Mouse (Mus musculus) limb, embryonic 10.5 days (tissue): ENCODE measurements at regions not wholly inside any gene's neighbourhood (a gene's known extent, or its start where the extent isn't known, plus 50 kb on each side); places are given as distances from the start of the nearest gene placed in this dataset.
"Not testable (repeated sequence)": the region's sequence is repeated elsewhere in the genome, so short reads cannot be mapped to it uniquely, and the experiment has no call there.

Experiments used
- DNase-seq: peaks from one replicate; pipeline ENCODE4 v3.0.0-alpha.2; 2017; ENCODE audit warnings: low spot score
- H3K27ac ChIP-seq: fragments of 300-500 bp; sonication (generic); 2 replicates; pipeline ENCODE4 v1.5.1; 2016; ENCODE audit warnings: mild to moderate bottlenecking
- H3K27me3 ChIP-seq: fragments of 300-500 bp; sonication (generic); 2 replicates; pipeline ENCODE4 v1.6.1; 2016; ENCODE audit warnings: low read depth, mild to moderate bottlenecking; ENCODE audit not compliant: poor library complexity, severe bottlenecking
- H3K36me3 ChIP-seq: fragments of 300-500 bp; sonication (generic); 2 replicates; pipeline ENCODE4 v1.6.1; 2016; ENCODE audit warnings: mild to moderate bottlenecking, moderate library complexity
- H3K4me1 ChIP-seq: fragments of 300-500 bp; sonication (generic); 2 replicates; pipeline ENCODE4 v1.6.1; 2016
- H3K4me3 ChIP-seq: fragments of 300-500 bp; sonication (generic); 2 replicates; pipeline ENCODE4 v1.5.1; 2016; ENCODE audit warnings: mild to moderate bottlenecking, moderate library complexity
- H3K9me3 ChIP-seq: fragments of 300-500 bp; sonication (generic); replicated peaks from 2 replicates; pipeline ENCODE4 v1.6.1; 2016; ENCODE audit warnings: mild to moderate bottlenecking
- WGBS: fragments of 180-500 bp; shearing (Covaris S2); methylation state at CpG from one replicate; pipeline ENCODE4 v1.1.7; 2016; 5-methylcytosine and 5-hydroxymethylcytosine counted together

DNA sequence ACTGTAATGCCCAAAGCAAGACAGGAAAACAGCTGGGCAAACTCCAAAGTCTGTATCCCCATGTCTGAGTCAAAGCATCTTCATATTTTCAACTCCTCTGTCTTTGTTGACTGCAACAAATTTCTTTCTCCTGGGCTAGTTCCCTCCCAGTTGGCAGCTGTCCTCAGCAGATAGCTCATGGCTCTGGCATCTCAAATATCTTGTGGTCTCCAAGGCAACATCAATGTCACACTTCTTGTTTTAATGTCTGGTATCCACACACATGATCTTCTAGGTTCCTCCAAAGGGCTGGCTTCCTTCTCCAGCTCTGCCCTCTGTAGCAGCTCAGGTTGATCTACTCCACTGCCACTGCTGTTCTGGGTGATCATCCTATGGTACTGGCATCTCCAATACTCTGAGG, 242.0 kb upstream of the Zfp804b start:
- Histone ChIP-seq H3K27me3 (no peaks in the 10 kb centered on the region), H3K9me3 (no peaks in the 10 kb centered on the region), H3K4me1 (no peaks in the 10 kb centered on the region), H3K27ac (no peak overlapping the region), H3K4me3 (no peak overlapping the region), H3K36me3 (no peaks in the 10 kb centered on the region)
- DNase-seq: no peak

DNA sequence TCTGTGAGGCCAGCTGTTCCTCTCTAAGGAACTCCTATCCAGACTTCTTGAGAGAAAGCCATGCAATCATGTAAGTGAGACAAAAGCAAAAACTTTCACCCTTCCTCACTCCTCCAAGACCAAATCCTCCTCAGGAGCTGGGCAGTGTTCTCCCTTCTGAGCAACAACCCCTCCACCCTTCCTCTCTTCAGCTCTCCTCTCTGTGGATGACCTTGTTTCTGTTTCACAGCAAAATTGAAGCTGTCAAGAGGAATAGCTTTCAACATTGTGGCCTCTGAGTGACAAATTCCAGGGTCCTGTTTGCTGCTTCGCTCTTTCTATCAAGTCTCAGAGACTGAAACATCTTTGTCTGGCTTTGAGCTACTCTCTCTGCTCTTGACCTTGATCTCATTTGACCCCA, 255.9 kb upstream of the Zfp804b start:
- Histone ChIP-seq H3K27ac (no peak overlapping the region), H3K4me1 (no peaks in the 10 kb centered on the region), H3K4me3 (no peak overlapping the region), H3K9me3 (no peaks in the 10 kb centered on the region), H3K36me3 (no peaks in the 10 kb centered on the region), H3K27me3 (no peaks in the 10 kb centered on the region)
- WGBS: 80% methylated on average over 1 of the region's 1 CpGs
- no peak for DNase-seq

DNA sequence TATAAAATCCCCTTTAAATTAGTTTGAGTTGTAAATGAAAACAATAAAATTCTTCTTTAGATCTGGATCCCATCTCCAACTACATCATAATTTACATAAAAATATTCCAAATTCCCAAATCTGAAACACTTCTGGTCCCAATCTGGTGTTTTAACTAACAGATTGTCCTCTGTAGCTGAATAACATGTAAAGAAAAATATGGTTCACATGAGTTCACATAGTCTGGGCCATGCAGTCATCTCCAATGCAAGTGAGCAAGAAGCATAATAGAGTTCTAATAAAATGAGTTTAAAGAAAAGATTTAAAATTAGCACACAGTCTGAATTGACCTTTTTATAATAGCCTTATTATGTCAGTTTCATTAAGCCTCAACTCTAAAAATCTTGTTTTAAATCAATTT, 263.0 kb upstream of the Zfp804b start:
- Histone ChIP-seq H3K9me3 (no peaks in the 10 kb centered on the region), H3K4me3 (no peak overlapping the region), H3K36me3 (no peaks in the 10 kb centered on the region), H3K4me1 (no peaks in the 10 kb centered on the region), H3K27me3 (no peaks in the 10 kb centered on the region), H3K27ac (no peak overlapping the region)
- no peak for DNase-seq

DNA sequence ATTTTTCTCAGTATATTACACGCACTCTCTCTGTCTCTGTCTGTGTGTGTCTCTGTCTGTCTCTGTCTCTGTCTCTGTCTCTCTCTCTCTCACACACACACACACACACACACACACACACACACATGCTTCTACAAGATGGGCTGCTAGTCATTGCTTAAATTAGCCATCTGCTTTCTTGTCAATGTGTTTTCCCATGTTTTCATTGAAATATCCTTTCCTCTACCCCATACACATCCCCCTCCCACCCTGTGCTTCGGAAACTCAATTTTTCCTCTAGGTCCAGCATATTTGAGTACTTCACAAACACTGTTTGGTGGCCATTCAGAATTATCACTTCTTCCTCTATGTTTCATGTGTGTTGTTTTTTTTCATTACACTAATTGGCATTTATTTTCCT, 263.4 kb upstream of the Zfp804b start:
- Histone ChIP-seq H3K27me3 (no peaks in the 10 kb centered on the region), H3K36me3 (no peaks in the 10 kb centered on the region), H3K27ac (no peak overlapping the region), H3K4me3 (no peak overlapping the region), H3K4me1 (no peaks in the 10 kb centered on the region), H3K9me3 (no peaks in the 10 kb centered on the region)
- DNase-seq: no peak
- 91% methylated on average over 2 of the region's 2 CpGs for WGBS

DNA sequence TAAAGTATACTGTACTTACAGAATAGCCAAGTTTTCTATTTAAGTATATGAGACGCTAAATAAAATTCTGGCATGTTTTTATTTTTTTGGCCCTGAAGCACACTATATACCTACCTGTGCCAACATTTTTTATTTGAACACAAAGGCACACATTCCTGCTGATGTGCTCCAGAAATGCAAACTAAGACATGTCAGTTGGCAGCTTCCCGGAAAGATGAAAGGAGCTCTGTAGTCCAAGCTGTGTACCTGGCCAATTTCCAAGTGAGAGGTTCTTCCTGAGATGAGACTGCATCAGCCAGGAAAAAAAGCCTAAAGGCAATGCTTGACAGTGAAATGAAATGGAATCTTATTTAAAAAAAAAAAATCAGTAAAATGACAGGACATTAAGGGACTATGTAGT, 305.0 kb upstream of the Steap4 start:
- no peak overlapping the region for H3K27ac ChIP-seq
- no peak for DNase-seq
- H3K27me3 ChIP-seq: no peaks in the 10 kb centered on the region
- no peaks in the 10 kb centered on the region for H3K9me3 ChIP-seq
- H3K36me3 ChIP-seq: no peaks in the 10 kb centered on the region
- H3K4me3 ChIP-seq: no peak overlapping the region
- WGBS: 92% methylated on average over 2 of the region's 2 CpGs
- H3K4me1 ChIP-seq: no peaks in the 10 kb centered on the region

DNA sequence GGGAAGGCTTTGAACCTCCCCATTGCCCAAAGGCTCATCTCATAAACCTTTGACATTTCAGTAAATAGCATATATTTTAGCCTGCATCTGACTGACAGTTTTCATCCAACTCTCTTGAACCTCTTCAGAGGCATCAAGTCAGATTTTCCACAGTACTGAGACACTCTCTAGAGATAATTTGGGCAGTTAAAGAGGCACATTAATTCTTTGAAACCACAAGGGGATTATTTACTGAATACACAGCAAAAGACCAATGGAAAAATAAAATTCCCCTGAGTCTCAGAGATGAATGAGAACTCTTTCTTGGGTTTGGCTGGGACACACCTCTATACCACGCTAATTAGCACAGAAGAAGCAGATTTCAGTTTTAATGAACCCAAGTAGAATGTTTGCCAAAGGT, 258.5 kb upstream of the Steap4 start:
- WGBS: 80% methylated on average over 1 of the region's 1 CpGs
- DNase-seq: no peak
- Histone ChIP-seq H3K27ac (no peak overlapping the region), H3K36me3 (no peaks in the 10 kb centered on the region), H3K9me3 (no peaks in the 10 kb centered on the region), H3K27me3 (no peaks in the 10 kb centered on the region), H3K4me3 (no peak overlapping the region), H3K4me1 (no peaks in the 10 kb centered on the region)

DNA sequence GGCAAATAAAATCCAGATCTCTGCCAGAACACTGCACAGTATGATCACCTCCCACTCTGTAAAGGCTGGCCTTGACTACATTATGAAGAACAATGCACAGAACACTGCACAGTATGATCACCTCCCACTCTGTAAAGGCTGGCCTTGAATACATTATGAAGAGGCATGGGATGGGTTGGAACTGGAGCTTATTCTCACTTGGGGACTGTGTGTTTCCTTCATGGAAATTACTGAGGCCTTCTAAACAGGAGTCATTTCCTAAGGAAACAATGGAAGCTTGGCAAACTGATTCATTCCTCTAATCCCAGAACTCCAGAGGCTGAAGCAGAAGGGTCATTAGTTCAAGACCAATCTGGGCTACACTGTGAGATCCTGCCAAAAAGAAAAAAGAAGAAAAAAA, 240.7 kb upstream of the Steap4 start:
- Histone ChIP-seq H3K36me3 (no peaks in the 10 kb centered on the region), H3K4me3 (no peak overlapping the region), H3K27me3 (no peaks in the 10 kb centered on the region), H3K9me3 (no peaks in the 10 kb centered on the region), H3K27ac (no peak overlapping the region), H3K4me1 (no peaks in the 10 kb centered on the region)
- DNase-seq: no peak

DNA sequence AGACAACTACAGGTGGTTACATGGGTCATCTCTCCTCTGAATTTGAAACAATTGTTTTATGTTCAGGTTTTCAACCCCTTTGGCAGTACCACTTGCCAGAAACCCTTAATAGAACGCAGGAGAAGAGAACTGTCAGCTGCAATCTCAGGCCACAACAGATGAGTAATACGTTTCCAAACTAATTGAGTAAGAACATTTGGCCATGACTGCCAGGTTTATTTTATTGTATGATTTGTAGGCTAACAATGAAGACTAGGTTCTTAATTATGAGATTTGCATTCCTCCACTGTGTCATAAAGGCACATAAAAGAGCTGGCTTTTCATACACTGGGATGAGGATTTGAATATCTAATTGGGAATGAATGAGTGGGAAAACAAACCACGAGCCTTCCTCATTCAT, 240.2 kb upstream of the Steap4 start:
- H3K4me1 ChIP-seq: no peaks in the 10 kb centered on the region
- no peaks in the 10 kb centered on the region for H3K27me3 ChIP-seq
- no peak overlapping the region for H3K4me3 ChIP-seq
- DNase-seq: no peak
- H3K27ac ChIP-seq: no peak overlapping the region
- H3K9me3 ChIP-seq: no peaks in the 10 kb centered on the region
- WGBS: 84% methylated on average over 3 of the region's 3 CpGs
- no peaks in the 10 kb centered on the region for H3K36me3 ChIP-seq

DNA sequence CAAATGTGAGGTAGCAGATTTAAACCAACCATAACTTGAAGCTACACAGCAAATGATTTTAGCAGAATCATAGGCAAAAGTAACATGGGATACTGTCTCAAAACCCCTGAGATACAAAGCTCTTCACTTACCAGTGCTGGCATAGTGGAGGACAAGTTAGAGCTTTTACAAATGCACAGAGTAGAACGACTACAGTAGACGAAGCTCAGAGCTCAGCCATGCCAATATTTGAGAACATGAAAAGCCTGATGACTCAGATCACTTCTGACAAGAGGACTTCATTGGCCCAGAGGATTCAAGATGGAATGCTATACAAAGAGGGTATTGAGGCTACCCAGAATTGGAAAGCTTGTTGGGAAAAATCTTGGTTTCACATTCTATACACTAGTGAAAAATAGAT, 239.6 kb upstream of the Steap4 start:
- H3K27ac ChIP-seq: no peak overlapping the region
- DNase-seq: no peak
- H3K4me3 ChIP-seq: no peak overlapping the region
- no peaks in the 10 kb centered on the region for H3K9me3 ChIP-seq
- WGBS: 88% methylated on average over 2 of the region's 2 CpGs
- no peaks in the 10 kb centered on the region for H3K4me1 ChIP-seq
- H3K36me3 ChIP-seq: no peaks in the 10 kb centered on the region
- H3K27me3 ChIP-seq: no peaks in the 10 kb centered on the region

DNA sequence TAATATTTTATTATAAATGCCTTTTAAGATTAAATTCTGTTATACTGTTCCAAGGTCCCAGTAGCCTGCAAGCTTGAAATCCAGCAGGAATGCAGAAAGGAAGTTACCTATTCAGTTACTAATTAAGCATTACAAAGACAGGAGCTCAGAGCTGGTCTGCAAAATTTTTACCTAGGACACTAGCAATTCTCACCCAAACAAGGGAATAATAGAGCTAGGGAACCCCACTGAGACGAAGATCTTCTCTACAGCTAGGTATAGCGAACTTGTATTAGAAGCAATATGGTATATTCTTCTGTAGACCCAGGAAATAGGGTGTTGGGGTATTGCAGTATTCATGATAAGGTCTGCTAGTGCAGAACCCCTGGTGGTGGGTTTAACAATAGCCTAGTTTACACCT, 227.7 kb upstream of the Steap4 start:
- 72% methylated on average over 2 of the region's 2 CpGs for WGBS
- not testable (repeated sequence) for H3K4me1 ChIP-seq, DNase-seq, H3K4me3 ChIP-seq, H3K9me3 ChIP-seq, H3K36me3 ChIP-seq, H3K27me3 ChIP-seq, H3K27ac ChIP-seq

DNA sequence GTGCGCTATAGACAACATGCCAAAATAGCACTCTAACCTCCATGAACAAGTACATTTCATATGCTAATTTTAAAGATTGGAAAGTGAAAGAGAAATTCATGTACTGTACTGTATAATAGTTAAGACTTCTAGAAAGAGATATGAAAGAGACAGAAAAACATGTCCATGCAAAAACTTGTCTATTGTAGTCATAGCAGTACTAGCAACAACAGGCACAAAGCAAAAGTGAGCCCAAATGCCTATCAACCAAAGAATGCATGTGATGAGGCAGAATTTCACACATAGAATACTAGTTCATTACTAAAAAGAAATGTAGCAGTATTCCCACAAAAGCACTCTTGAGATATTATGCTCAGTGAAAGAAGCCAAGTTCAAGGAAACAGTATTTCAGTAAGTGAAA, 180.4 kb upstream of the Steap4 start:
- Histone ChIP-seq H3K27ac (no peak overlapping the region), H3K27me3 (no peaks in the 10 kb centered on the region), H3K9me3 (no peaks in the 10 kb centered on the region), H3K36me3 (no peaks in the 10 kb centered on the region), H3K4me1 (no peaks in the 10 kb centered on the region), H3K4me3 (no peak overlapping the region)
- no peak for DNase-seq
- WGBS: 96% methylated on average over 1 of the region's 1 CpGs

DNA sequence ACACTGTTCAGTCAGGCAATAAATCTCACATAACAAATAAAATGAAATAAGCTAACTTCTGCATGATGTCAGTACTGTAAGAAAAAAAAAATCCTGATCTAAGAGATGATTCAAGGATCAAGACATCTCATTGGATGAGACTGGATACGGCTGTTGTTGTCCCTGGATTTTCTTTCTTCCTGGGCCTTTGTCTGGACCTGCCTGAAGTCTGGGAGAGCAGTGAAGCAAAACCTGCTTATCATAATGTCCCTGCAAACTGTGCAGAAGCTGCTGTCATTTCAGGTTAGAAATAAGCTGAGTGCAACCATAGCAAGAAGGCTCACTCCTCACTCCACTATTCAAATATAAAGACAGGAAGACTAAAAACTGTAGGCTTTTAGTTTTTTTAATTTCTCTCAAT, 178.0 kb upstream of the Steap4 start:
- no peak overlapping the region for H3K4me3 ChIP-seq
- no peaks in the 10 kb centered on the region for H3K4me1 ChIP-seq
- H3K36me3 ChIP-seq: no peaks in the 10 kb centered on the region
- DNase-seq: no peak
- no peak overlapping the region for H3K27ac ChIP-seq
- no peaks in the 10 kb centered on the region for H3K27me3 ChIP-seq
- no peaks in the 10 kb centered on the region for H3K9me3 ChIP-seq
- 91% methylated on average over 1 of the region's 1 CpGs for WGBS

DNA sequence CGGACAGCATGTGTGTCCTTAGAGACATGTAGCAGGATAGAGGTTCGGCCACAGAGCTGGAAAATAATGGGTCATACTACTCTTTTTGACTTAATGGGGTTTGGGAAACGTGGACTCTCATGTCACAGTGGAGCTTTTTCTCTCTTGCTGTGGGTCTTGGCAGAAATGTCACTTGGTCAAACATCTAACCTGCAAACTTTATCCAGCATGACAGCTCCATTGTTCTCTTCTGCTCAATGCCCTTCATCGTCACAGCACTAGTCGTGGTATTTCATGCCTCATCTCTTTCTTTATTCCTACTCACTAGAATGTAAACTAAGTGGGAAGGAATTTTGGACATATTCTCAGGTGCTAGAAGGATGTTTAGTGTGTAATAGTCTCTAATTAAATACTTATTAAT, 171.9 kb upstream of the Steap4 start:
- Histone ChIP-seq H3K27ac (no peak overlapping the region), H3K9me3 (no peaks in the 10 kb centered on the region), H3K4me1 (no peaks in the 10 kb centered on the region), H3K36me3 (no peaks in the 10 kb centered on the region), H3K27me3 (no peaks in the 10 kb centered on the region), H3K4me3 (no peak overlapping the region)
- no peak for DNase-seq
- 80% methylated on average over 5 of the region's 5 CpGs for WGBS

DNA sequence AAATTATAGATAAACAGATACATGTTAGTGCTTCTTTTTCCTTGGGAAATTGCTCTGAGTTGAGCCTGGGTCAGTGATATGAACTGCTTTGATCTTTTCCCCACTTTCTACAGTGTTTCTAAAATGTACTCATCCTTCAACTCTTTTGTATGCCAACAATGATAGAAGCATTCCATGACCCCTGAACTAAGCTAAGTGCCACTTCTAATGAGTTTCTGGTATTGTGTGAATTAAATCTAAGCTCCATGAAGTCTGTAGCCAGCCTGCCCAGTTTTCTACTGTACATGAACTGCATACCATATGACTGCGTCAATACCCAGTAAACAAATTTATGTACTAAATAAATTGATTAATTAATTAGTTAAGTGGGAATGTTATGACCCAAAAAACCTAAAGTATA, 171.1 kb upstream of the Steap4 start:
- Histone ChIP-seq H3K4me3 (no peak overlapping the region), H3K36me3 (no peaks in the 10 kb centered on the region), H3K4me1 (no peaks in the 10 kb centered on the region), H3K9me3 (no peaks in the 10 kb centered on the region), H3K27ac (no peak overlapping the region), H3K27me3 (no peaks in the 10 kb centered on the region)
- no peak for DNase-seq
- 91% methylated on average over 1 of the region's 1 CpGs for WGBS

DNA sequence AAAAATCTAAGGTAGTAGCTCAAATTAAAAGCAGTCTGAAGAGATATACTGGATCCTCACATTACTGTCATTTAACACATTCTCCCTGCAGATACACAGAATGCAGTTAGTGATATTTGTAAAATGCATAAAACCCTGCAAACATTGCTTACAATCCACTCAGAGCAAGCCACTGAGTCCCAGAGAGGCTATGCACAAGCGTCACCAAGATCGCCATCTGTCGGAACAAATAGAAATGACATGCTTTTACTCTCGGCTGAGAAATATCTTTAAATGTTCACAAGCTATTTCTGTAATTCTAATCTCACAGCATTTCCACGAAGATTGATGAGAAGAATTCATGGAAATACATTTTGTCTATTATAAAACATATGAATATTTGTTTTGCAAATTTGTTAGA, 139.7 kb upstream of the Steap4 start:
- H3K27ac ChIP-seq: no peak overlapping the region
- H3K4me1 ChIP-seq: no peaks in the 10 kb centered on the region
- no peaks in the 10 kb centered on the region for H3K27me3 ChIP-seq
- H3K36me3 ChIP-seq: no peaks in the 10 kb centered on the region
- H3K4me3 ChIP-seq: no peak overlapping the region
- 46% methylated on average over 5 of the region's 5 CpGs for WGBS
- no peak for DNase-seq
- no peaks in the 10 kb centered on the region for H3K9me3 ChIP-seq
